Mouse (Mus musculus): ENCODE data around the gene Fam131c. TPM values are rescaled to one million over a fixed set of nuclear protein-coding genes. Genes with fewer than 3 reads are reported as not detected.

Gene Fam131c
- total RNA-seq (2021), result 1 to 10 TPM; 3.4 to 4.7 TPM
- long read RNA-seq, experiment 1, partial matches to known transcripts, result 0 of 3 reads
- long read RNA-seq, experiment 1, other reads (novel, unspliced or antisense), result 0 of 3 reads
- long read RNA-seq, experiment 2, partial matches to known transcripts, result 0 of 2 reads
- long read RNA-seq, experiment 2, other reads (novel, unspliced or antisense), result 0 of 2 reads

DNA sequence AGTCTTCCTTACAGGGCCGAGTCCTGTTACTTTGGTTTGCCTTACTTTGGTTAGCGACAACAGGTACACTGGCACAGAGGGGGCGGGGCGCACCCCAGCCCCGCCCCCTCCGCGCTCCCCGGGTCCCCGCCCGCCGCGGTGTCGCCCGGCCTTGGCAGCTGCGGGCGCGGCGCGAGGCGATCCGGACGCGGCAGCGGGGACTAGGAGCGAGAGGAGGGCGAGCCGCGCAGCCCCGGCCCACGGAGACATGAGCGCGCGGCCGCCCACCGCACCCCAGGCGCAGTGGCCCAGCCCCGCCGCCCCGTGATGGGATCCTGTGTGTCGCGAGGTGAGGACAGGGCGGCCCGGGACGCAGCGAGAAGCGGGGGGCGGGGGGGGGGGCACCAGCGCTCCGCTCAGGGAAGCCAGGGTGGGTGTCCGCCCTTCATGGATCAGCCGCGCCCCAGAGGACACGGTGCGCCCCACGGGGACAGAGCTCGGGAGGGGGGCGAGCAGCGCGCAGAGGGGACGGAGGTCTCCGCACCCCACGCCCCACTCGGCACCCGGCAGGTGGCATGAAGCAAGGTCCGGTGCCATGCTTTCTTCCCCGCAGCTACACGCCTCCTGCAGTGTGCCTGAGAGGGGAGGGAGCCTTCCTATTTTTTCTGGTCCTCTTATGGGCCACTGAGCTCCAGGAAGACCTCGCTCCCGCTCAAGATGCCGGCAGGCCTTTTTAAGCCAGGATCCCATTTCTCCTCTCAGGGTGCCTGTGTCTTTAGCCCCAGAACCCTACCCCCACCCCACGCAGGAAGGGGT, at the start of gene Fam131c:
Gene Fam131c, plus strand, starts transcription at position 224 of the 795 bp plus-strand sequence.
- no peak within 1 kb of the TSS for H3K27ac ChIP-seq
- DNase-seq (ENCODE audit: extremely low spot score in 1 of 2, low spot score in 2 of 2), result no peak
- TF ChIP-seq CTCF (IDR thresholded peaks at IDR 0.05), result no peak

GRCm38 (mm10) chr4:141322526-141322925, 45.5 kb upstream of the Fam131c start:
- TF ChIP-seq CTCF (IDR thresholded peaks at IDR 0.05), result no peak
- no peak for DNase-seq (ENCODE audit: extremely low spot score in 1 of 2, low spot score in 2 of 2)
- H3K27ac ChIP-seq, result no peak overlapping the region
- intact Hi-C loops (cut with DNase I), result no loop called here
- H3K4me3 ChIP-seq, result no peak overlapping the region

More for the DNA sequence above, at the start of gene Fam131c:
- intact Hi-C loops (cut with DNase I), result no loop called here
- peak within 1 kb of the TSS; percentile 51 for H3K4me3 ChIP-seq

DNA sequence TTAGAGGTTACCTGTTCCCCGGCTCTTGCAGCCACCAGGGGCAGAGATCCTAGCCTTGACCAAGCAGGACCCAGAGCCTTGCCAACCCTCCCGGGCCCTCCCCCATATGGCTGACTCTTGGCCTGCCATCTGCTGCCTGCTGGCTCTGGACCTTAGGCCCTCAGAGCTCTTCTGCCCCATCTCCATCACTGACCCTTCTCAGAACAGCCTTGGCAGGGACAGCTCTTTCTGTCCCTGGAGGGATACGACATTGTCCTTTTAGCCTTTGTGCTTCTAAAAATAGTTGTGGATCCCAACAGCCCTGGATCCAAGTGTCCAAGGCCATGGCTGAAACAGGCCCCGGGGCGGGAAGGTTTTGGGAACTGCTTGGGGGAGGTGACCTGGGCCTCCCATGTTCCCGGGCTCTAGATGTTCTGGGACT, 43.2 kb upstream of the Fam131c start:
- no peak for DNase-seq (ENCODE audit: extremely low spot score in 1 of 2, low spot score in 2 of 2)

GRCm38 (mm10) chr4:141325636-141326035, 42.4 kb upstream of the Fam131c start:
- no peak for DNase-seq (ENCODE audit: extremely low spot score in 1 of 2, low spot score in 2 of 2)
- H3K27ac ChIP-seq, result no peak overlapping the region
- no peak for TF ChIP-seq CTCF (IDR thresholded peaks at IDR 0.05)
- intact Hi-C loops (cut with DNase I), result no loop called here
- H3K4me3 ChIP-seq, result no peak overlapping the region

More for the DNA sequence above, 43.2 kb upstream of the Fam131c start:
- TF ChIP-seq CTCF (IDR thresholded peaks at IDR 0.05), result no peak
- no peak overlapping the region for H3K4me3 ChIP-seq
- H3K27ac ChIP-seq, result no peak overlapping the region
- intact Hi-C loops (cut with DNase I), result no loop called here

DNA sequence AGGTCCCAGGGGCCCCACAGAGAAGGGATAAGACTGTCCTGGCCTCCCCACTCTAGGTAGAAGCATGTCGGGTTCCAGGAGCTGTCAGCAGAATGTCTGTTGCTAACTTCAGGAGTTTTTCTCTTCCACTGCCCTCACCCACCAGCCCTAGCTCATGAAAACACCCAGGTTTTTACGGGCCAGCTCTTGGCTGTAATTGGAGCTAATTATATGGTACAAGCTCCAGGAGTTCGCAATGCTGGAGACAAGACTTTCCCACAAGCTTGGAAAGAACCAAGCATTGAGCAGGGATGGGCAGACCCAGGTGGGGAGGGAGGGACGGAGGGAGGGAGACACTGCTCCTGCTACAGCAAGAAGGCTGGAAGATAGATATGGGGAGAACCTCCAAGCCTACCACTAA, 40.9 kb upstream of the Fam131c start:
- no peak for TF ChIP-seq CTCF (IDR thresholded peaks at IDR 0.05)
- H3K4me3 ChIP-seq, result no peak overlapping the region
- intact Hi-C loops (cut with DNase I), result no loop called here
- no peak for DNase-seq (ENCODE audit: extremely low spot score in 1 of 2, low spot score in 2 of 2)
- no peak overlapping the region for H3K27ac ChIP-seq

DNA sequence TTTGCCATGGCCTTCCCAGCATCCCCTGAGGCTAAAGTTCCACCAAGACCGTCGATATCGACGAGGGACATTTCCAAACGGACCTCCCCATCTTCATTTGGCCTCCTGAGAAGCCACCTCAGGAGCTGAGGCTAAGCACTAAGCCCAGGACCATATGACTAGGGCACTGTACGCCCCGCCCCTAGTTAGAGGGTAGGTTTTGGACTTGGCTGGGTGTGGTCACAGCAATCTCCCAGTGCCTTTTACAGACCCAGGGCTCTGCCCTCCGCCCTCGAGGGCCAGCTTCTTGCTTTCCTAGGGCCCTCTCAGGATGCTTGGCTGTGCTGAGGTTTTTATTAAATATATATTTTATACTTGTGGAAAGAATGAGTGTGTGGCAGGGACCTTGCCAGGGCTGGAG, 39.3 kb upstream of the Fam131c start:
- intact Hi-C loops (cut with DNase I), result no loop called here
- Histone ChIP-seq H3K27ac (no peak overlapping the region), H3K4me3 (no peak overlapping the region)
- DNase-seq (ENCODE audit: extremely low spot score in 1 of 2, low spot score in 2 of 2), result no peak
- TF ChIP-seq CTCF (IDR thresholded peaks at IDR 0.05), result no peak

DNA sequence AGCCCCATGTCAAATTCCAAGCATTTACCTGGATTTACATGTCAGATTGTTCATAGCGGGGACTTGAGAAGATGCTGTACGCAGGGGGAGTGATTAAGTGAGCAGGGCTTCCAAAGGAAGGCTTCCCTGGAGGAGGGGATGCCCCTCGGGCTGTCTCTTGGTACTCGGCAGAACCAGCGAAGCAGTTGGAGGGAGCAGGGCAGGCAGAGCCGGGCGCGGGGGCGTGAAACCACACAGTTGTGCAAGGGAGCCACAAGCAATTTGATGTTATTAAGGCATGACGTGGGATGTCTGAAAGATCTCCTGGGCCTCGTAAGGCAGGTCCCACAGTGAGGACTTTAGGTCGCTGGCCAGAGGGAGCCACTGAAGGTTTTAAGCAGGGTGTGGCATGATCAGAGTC, 38.1 kb upstream of the Fam131c start:
- TF ChIP-seq CTCF (IDR thresholded peaks at IDR 0.05), result no peak
- no peak for DNase-seq (ENCODE audit: extremely low spot score in 1 of 2, low spot score in 2 of 2)
- Histone ChIP-seq H3K27ac (no peak overlapping the region), H3K4me3 (no peak overlapping the region)
- intact Hi-C loops (cut with DNase I), result no loop called here

DNA sequence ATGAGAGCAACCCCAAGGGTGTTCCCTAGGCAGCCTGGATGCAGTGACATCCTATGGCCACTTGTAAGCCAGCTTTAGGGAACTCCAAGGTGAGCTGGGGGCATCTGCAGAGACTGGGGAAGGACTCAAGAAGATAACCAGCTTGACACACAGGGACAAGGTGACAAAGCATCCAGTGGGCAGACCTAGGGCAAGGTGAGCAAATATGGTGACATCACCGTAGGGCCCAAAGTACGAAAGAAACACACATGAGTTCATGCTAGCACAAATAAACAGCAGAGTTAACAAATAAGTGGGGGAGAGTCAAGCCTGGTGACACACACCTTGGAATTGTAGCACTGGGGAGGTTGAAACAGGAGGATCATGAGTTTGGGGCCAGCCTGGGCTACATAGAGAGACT, 36.6 kb upstream of the Fam131c start:
- Histone ChIP-seq H3K27ac (no peak overlapping the region), H3K4me3 (no peak overlapping the region)
- intact Hi-C loops (cut with DNase I), result no loop called here
- DNase-seq (ENCODE audit: extremely low spot score in 1 of 2, low spot score in 2 of 2), result no peak
- no peak for TF ChIP-seq CTCF (IDR thresholded peaks at IDR 0.05)

DNA sequence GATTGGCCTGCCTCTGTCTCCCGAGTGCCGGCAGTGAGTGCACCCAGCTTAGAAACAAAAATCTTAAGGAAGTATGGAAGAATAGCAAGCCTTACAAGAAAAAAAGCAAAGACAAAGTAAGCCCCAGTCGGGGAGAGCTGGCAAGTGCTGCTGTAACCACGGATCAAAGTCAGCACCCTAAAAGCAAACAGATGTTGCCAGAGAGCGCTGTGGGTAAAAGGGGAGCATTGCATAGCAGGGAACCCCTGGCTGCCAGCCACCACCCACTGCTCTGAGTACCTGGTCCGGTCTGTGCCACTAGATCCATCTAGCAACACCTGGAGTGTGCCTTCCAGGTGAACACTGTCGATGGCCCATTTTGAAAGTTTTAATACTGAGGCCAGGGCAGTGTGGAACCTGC, 35.8 kb upstream of the Fam131c start:
- no peak for TF ChIP-seq CTCF (IDR thresholded peaks at IDR 0.05)
- no peak overlapping the region for H3K4me3 ChIP-seq
- no peak for DNase-seq (ENCODE audit: extremely low spot score in 1 of 2, low spot score in 2 of 2)
- no peak overlapping the region for H3K27ac ChIP-seq
- intact Hi-C loops (cut with DNase I), result no loop called here

GRCm38 (mm10) chr4:141334695-141335094, 33.3 kb upstream of the Fam131c start:
- Histone ChIP-seq H3K27ac (no peak overlapping the region), H3K4me3 (no peak overlapping the region)
- TF ChIP-seq CTCF (IDR thresholded peaks at IDR 0.05), result no peak
- DNase-seq (ENCODE audit: extremely low spot score in 1 of 2, low spot score in 2 of 2), result no peak
- intact Hi-C loops (cut with DNase I), result no loop called here

DNA sequence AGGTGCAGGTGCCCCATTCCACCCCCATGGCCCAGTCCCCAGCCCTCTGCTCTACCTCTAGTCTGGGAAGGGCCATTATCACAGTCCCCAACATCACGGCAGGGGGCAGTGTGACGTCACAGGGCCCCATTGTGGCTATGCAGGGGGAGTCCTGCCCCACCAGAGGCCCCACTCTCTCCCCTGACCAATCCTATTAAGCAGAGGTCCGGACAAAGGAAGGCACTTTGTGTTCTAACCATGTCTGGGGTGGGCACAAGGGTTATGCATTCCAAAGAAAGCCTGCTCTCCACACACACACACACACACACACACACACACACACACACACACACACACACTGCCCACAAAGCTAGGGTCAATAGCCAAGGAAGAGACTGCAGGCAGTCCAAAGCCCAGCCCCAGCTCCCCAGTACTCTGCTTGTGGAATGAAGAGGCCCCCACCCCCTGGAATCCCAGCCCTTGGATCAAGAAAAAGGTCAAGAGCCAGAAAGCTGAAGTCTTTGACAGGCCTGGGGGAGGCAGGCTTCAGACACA, 32.7 kb upstream of the Fam131c start:
- no peak for TF ChIP-seq CTCF (IDR thresholded peaks at IDR 0.05)
- no peak for DNase-seq (ENCODE audit: extremely low spot score in 1 of 2, low spot score in 2 of 2)
- Histone ChIP-seq H3K4me3 (no peak overlapping the region), H3K27ac (no peak overlapping the region)
- intact Hi-C loops (cut with DNase I), result no loop called here

DNA sequence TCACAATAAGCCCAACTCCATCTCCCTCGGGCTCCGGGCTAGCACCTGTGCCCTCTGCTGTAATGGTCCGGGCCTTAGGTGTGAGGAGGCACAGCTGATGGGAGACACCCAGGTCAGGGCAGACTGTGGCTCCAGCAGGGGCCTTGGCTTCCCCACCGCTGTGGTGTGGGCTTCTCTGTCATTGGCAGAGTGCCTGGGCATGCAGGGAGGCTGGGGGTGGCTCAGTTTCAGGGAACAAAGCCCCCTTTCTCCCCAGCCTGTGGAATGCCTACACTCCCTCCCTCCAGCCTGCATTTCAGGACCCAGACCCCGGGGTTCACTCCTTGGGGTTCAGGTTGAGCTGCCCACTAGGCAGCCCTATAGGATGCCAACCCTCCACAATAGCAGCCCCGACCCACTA, 31.8 kb upstream of the Fam131c start:
- no peak overlapping the region for H3K27ac ChIP-seq
- intact Hi-C loops (cut with DNase I), result no loop called here
- TF ChIP-seq CTCF (IDR thresholded peaks at IDR 0.05), result no peak
- H3K4me3 ChIP-seq, result no peak overlapping the region
- DNase-seq (ENCODE audit: extremely low spot score in 1 of 2, low spot score in 2 of 2), result no peak

Measured in left cerebral cortex, adult 2 months (tissue).